Mouse (Mus musculus) C3H10T1/2 (cell line): ENCODE results near the gene Slc37a1. TPM values are rescaled to one million over a fixed set of nuclear protein-coding genes. Genes with fewer than 3 reads are reported as not detected.

Experiments used
- polyA plus RNA-seq, 2 experiments: library from polyadenylated mRNA; unstranded; fragments of >200 nt; fragmentation: generic; extraction: Trizol; gene quantifications; one replicate each; pipeline ENCODE4 v1.2.1; 2012; ENCODE audit warnings: missing spikeins in 2 of 2

Slc37a1 gene
- under 1 TPM; 0.58 to 0.87 TPM for polyA plus RNA-seq

DNA sequence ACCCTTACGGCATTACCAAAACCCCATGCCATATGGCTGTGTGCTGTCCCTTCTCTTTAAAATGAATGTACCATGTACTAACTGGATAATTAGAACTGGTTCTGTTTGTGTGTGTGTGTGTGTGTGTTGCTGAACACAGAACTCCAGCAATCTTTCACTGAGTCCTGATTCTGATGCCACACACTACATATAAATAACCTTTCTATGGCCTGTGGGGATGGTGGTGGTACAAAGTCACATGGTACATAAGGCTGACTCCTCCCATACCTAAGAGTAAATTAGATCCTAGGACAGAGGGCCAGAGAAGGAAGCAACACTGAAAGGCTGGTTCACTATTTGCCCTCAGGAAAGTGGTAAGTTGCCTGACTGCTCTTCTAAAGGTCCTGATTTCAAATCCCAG lies at the start of gene Slc37a1:
TSS of gene Slc37a1 (plus strand) at position 301 of the 400 bp plus-strand sequence.

DNA sequence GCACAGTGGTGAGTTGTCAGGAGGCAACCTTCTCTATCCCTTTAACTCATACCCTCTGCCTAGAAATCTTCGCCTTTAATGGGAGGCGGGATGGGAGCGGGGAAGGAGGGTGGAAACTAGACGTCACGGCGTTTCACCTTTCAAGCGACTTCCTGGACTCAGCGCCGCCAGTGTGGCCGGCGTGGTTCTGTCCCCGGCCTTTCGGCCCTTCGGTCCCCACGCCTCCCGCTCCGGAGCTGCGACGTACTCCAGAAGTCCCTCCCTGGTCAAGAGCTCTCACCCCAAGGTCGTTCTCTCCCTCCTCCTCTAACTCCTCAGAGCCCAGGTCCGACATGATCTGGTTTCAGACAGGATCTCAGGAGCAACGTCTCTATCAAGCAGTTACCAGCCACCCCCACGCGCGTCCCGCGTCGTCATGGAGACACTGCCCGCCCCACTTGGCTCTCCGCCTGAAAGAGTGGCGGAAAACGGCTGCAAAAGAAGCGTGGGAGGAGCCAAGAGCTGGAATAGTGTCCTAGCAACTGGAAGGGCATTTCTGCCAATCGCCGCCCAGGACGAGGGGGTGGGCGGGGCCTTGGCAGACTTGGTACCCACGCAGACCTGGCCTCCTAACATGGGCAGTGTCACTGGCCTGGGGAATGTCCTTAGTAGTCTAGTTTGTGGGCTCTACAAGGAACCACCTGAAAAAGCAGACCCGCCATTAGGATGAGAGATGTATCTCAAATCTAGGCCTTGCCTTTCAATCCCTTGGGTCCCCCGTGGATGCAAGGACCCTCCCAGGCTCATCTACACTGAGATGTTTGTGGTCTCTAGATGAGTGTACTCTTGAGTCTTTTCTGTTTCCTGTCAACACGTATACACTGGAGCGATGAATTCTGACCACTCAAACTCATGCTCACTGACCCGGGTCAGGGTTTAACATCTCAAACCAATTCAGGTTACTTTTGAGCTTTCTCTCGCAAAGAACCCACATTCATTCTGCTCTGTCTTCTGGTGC lies 9.4 kb upstream of the Slc37a1 start, which contains the start of gene Rsph1:
TSS of gene Rsph1 (minus strand) at position 462 of the 997 bp plus-strand sequence.

DNA sequence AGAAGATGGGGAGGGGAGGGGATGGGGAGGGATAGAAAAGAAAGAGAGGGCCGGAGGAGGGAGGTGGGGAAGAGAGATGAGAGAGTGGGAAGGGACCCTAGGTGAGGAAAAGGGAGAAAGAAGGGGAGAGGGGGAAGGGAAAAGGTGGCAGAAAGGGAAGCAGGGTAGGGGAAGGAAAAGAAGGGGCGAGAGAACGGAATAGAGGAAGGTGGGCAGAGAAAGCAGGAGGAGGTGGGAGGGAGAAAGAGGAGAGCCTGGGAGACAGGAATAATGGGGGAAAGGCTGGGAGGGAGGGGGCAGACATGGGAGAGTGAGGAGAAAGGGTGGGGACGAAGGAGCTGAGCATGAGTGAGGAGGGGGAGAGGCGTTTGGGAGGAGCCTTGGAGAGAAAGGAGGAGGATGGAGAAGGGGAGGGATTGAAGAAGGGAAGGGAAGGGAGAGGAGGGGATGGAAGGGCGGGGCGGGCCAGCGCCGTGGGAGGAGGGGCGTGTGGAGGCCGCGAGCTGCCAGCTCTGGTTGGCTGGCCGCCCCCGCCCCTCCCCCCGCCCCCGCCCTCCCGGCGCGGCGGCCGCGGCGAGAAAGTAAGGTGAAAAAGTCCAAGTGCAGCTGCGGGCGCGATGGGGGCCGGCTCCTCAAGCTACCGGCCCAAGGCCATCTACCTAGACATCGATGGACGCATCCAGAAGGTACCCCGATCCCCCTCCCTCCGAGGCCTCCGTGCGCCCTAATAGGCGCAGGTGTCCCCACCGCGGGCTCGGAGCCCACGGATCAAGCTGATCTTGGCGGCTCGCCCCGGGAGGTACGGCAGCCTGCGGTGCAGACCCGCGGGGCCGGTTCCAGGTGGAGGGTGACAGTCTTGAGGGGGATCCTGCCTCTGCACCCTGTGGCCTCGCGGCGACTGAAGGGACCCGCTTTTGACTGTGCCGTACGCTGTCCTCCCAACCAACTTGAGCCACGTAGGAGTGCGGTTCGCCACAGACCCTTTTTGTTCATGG lies 99.4 kb downstream of the Slc37a1 start, which contains the start of gene Pde9a:
TSS of gene Pde9a (plus strand) at position 540 of the 995 bp plus-strand sequence.

Other genes starting within 250 kb of the Slc37a1 start
- under 1 TPM; 0.04 to 0.11 TPM for gene Abcg1, start 229.1 kb upstream of the Slc37a1 start, polyA plus RNA-seq
- gene Tff3, start 157.1 kb upstream of the Slc37a1 start, polyA plus RNA-seq = not detected
- not detected for gene Tff2, start 142.5 kb upstream of the Slc37a1 start, polyA plus RNA-seq
- not detected for gene Tff1, start 121.5 kb upstream of the Slc37a1 start, polyA plus RNA-seq
- gene Tmprss3, start 87.8 kb upstream of the Slc37a1 start, polyA plus RNA-seq = not detected
- under 1 TPM in 1 of 2 experiments, not detected in 1; 0.02 TPM for gene Ubash3a, start 78.9 kb upstream of the Slc37a1 start, polyA plus RNA-seq
- gene Rsph1, start 9.4 kb upstream of the Slc37a1 start, polyA plus RNA-seq = 1 to 10 TPM; 2.2 to 5.0 TPM
- gene Pde9a, start 99.4 kb downstream of the Slc37a1 start, polyA plus RNA-seq = 10 to 100 TPM in 1 of 2 experiments, not detected in 1; 13.0 TPM
- 10 to 100 TPM; 18.6 to 35.7 TPM for gene Wdr4, start 233.2 kb downstream of the Slc37a1 start, polyA plus RNA-seq
- 100 to 1,000 TPM; 635 to 697 TPM for gene Ndufv3, start 233.3 kb downstream of the Slc37a1 start, polyA plus RNA-seq